Mouse (Mus musculus) embryo, embryonic 10 days (tissue): ENCODE measurements around the gene Prkab2.

Experiments
- DNase-seq: peaks from one replicate; pipeline ENCODE4 v3.0.0-alpha.2; 2015; ENCODE audit warnings: low spot score

The Prkab2 gene

GRCm38 (mm10) chr3:97657655-97658411, at the start of gene Prkab2:
Gene Prkab2, plus strand, starts transcription at chr3:97658193.
- peak; percentile 95 for DNase-seq

- DNase-seq, result peak; percentile 70
Measured at GRCm38 (mm10) chr3:97609201-97609844, 48.7 kb upstream of the Prkab2 start.

GRCm38 (mm10) chr3:97609845-97610410, 48.1 kb upstream of the Prkab2 start, which contains the start of gene Chd1l:
Gene Chd1l, minus strand, starts transcription at chr3:97610203.
- peak; percentile 94 for DNase-seq

- DNase-seq, result no peak
Measured at GRCm38 (mm10) chr3:97611021-97611420, 47.0 kb upstream of the Prkab2 start.

- DNase-seq, result no peak
Measured at GRCm38 (mm10) chr3:97615154-97615553, 42.8 kb upstream of the Prkab2 start.

- DNase-seq, result no peak
Measured at GRCm38 (mm10) chr3:97615933-97616332, 42.1 kb upstream of the Prkab2 start.

GRCm38 (mm10) chr3:97617091-97617825, 40.7 kb upstream of the Prkab2 start:
- no peak for DNase-seq

GRCm38 (mm10) chr3:97617899-97618298, 40.1 kb upstream of the Prkab2 start:
- no peak for DNase-seq

GRCm38 (mm10) chr3:97620657-97621056, 37.3 kb upstream of the Prkab2 start:
- DNase-seq, result no peak

GRCm38 (mm10) chr3:97624611-97625010, 33.4 kb upstream of the Prkab2 start:
- no peak for DNase-seq

GRCm38 (mm10) chr3:97627893-97628292, 30.1 kb upstream of the Prkab2 start:
- no peak for DNase-seq

GRCm38 (mm10) chr3:97628391-97629001, 29.5 kb upstream of the Prkab2 start, which contains the start of gene Fmo5:
Gene Fmo5, plus strand, starts transcription at chr3:97628804.
- peak; percentile 65 for DNase-seq

- DNase-seq, result no peak
Measured at GRCm38 (mm10) chr3:97629941-97630340, 28.1 kb upstream of the Prkab2 start.

- DNase-seq, result no peak
Measured at GRCm38 (mm10) chr3:97630746-97631145, 27.2 kb upstream of the Prkab2 start.

- no peak for DNase-seq
Measured at GRCm38 (mm10) chr3:97631258-97631860, 26.6 kb upstream of the Prkab2 start.

GRCm38 (mm10) chr3:97633456-97633855, 24.5 kb upstream of the Prkab2 start:
- no peak for DNase-seq

GRCm38 (mm10) chr3:97634288-97634761, 23.7 kb upstream of the Prkab2 start:
- no peak for DNase-seq

- DNase-seq, result no peak
Measured at GRCm38 (mm10) chr3:97641396-97641795, 16.6 kb upstream of the Prkab2 start.

- no peak for DNase-seq
Measured at GRCm38 (mm10) chr3:97642001-97642400, 16.0 kb upstream of the Prkab2 start.

GRCm38 (mm10) chr3:97648518-97648917, 9.5 kb upstream of the Prkab2 start:
- no peak for DNase-seq

GRCm38 (mm10) chr3:97649022-97649421, 9.0 kb upstream of the Prkab2 start:
- no peak for DNase-seq
